Mouse (Mus musculus) A20 (cell line): ENCODE measurements around the gene Scai.

Experiments used
- DNase-seq: peaks from one replicate; pipeline ENCODE4 v3.0.0-alpha.2; 2011; ENCODE audit warnings: low read depth, low spot score

Gene Scai

GRCm38 (mm10) chr2:39190561-39191056, at the start of gene Scai:
TSS of gene Scai (minus strand) at chr2:39190734.
- DNase-seq: peak; percentile 98

- DNase-seq: no peak
These were observed 36.2 kb upstream of the Scai start for GRCm38 (mm10) chr2:39226731-39227130.

DNA sequence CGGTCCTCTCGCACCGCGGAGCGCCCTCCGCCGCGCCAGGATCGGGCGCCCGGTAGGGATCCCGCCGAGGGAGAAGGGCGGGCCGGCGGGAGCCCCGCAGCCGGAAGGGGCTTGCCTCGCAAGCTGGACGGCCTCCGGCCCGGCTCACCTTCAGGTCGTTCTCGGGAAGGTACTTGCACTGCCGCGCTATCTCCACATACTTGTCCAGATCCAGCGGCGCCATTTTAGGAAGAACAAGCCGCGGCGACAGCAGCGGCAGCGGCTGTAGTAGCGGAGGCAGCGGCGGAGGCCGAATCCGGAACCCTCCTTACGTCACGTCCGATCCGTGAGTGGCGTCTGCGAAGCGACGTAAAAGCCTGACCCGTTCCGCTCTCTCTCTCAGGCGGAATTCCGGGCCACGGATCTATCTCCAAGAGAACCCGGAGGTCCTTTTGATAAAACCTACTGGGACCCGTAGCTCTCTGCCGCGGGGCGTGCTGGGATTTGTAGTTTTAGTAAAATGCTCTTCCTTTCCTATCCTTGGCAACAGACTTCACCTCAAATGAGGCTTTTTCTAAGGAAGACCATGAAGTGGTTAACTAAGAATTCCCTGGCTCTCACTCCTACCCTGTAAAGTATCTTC, 35.6 kb upstream of the Scai start, which contains the start of gene Ppp6c:
Gene Ppp6c (minus strand): TSS at position 433 of the 622 bp plus-strand sequence.
- DNase-seq: peak; percentile 97

DNA sequence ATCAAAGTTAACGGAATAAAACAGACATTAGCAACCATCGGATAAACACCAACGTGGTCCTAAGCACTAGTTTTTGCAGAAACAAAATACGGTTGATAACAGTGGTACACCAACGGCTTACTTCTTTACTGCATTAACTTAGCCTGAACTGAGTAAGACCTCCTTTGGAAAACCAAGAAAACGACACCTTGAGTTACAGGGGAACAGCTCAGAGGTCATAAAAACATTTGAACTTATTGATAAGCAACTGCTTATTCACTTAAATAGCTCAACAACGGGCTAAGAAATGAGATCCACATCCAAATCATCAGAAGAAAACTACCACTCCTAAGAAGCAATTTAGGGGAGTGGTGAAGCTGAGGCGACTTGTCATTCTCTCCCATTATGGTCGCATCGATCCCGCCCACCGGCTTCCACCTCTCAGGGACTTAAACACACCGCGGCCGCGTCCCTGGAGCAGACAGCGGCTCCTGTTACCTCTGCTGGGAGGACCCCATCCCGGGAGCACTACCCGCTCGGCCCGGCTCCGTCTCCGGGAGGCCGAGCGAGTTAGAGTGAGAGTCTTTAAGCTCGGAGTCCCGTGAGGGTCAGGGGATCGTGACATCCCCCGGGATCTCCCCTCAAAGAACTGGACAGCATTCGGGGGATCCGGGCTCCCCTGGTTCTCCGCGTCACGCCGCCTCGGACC, 34.9 kb upstream of the Scai start:
- DNase-seq: peak; percentile 50

DNA sequence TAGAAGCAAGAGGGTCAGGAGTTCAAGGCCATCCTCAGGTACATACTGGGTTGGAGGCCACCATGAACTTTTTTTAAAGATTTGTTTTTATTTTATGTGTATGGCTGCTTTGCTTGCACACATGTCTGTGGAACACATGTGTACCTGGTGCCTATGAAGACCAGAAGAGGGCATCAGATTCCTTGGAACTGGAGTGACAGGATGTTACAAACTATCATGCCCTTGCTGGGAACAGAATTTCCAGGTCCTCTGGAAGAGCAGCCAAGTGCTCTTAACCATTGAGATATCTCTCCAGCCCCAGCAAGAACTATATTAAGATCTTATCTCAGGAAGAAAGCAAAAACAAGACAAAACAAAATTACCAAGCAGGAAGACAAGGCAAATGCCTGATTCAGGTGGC, 34.1 kb upstream of the Scai start:
- DNase-seq: peak; percentile 40

- no peak for DNase-seq
These were observed 29.5 kb upstream of the Scai start for GRCm38 (mm10) chr2:39220010-39220409.

GRCm38 (mm10) chr2:39219034-39219433, 28.5 kb upstream of the Scai start:
- no peak for DNase-seq

GRCm38 (mm10) chr2:39217150-39217549, 26.6 kb upstream of the Scai start:
- no peak for DNase-seq

- DNase-seq: no peak
These were observed 20.2 kb upstream of the Scai start for GRCm38 (mm10) chr2:39210738-39211137.

- no peak for DNase-seq
These were observed 12.8 kb upstream of the Scai start for GRCm38 (mm10) chr2:39203359-39203758.

GRCm38 (mm10) chr2:39194809-39195208, 4.3 kb upstream of the Scai start:
- no peak for DNase-seq

DNA sequence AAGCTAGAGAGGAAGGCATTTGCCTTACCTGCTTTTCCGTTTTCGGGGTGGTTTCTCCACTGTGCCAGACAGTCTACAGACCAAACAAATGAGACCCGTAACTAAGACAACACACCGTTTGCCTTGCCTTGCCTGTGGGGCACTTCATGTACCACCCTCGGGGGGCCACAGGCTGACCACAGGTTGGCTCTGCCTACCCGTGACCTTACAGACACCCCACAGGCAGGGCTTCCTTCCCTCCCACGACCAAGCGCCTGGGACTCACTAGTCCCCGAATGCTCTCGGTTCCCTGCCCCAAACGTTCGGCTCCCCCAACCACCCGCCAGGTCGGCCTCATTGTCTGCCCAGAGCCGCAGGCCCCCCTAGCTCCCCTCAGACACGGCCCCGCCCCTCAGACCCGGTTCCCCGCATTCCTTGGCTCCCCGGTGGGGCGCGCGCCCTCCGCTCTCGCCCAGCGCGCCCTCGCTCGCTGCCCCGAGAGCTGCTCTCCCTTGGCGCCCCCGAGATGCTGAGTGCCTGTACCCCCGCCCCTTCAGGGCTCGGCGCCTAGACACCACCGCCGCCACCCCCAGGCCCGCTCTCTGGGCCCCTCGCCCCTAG, 473 bp downstream of the Scai start:
- peak; percentile 75 for DNase-seq

DNA sequence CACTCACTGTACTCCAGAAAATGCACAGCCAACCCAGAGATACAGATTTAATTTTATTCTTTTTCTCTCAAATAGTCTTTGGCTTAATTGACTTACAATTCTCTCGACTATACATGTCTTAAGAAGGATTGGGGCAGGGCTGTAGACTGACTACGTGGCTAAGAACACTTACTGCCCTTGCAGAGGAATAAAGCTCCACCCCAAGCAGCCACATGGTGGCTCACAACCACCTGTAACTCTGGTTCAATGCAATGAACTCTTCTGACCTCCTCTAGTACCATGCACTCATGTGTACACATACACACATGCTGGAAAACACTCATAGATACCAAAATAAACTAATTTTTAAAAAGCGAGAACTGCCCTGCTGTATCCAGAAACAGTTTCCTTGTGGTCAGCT, 4.6 kb downstream of the Scai start:
- peak; percentile 47 for DNase-seq

DNA sequence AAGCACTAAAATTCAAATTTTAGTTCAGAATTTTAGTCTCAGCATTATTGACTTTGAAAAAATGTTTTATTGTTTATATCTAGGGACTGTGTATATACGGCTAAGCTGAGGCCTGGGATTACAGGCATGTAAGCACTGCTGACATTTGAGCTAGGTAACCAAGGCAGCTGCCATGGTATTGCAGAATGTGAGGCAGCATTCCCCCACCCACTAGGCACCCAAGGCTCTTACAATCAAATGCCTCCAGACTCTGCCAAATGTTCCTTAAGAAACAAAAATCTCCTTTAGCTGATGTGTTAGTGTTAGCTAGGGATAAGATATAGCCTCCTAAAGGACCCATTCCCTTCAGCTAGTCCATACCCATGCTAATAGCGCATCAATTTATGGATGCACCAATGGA, 6.9 kb downstream of the Scai start:
- no peak for DNase-seq

- DNase-seq: no peak
These were observed 29.5 kb downstream of the Scai start for GRCm38 (mm10) chr2:39160996-39161395.

DNA sequence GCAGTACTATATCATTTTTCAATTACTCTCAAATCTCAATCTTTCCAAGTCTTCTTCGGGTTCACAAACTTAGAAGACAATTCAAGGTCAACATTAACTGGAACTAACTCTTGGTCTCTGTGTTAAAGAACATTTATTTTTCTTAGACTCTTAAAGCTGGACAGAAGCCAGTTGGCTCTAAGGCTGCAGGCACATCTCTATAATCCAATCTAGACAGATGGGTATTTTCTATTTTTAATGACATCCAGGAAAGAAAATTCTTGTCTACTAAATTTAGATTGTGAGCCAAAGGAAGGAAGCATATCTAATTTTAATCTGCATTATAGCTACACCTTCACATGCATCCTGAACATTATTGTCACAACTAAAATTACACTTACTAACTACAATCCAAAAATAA, 32.6 kb downstream of the Scai start:
- no peak for DNase-seq

DNA sequence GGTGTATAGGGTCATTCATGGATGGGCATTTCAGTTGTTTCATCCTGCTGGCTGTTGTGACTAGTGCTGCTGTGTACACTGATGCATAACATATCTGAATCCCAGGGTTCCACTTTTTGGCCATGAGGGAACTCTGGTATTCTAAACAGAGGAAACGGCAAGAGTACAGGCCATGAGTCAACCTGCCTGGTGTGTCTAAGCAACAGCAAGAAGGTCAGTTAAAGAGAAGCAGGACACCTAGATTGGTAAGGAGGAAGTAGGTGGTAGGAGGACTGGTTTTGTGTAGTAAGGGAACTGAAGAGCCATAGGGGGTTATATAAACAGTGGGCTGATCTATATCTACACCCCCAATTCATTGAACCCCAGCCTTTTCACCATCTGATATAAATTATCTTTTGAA, 33.7 kb downstream of the Scai start:
- DNase-seq: peak; percentile 31

DNA sequence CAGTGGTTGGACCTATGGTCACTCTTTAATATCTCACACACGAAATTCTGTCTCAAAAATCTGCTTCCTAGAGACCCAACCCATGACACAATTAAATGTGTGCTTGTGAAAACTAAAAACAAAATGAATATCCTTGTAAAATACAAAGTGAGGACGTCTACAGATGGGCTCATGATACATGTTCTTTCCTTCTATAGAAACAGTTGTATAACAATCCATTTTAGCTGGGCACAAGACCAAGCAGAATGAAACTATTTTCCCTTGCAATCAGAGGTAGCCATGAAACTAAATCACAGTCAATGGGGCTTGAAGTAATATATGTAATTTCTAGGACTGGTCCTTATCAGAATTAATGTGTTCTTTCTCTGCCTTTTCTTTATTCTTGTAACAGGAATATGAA, 39.6 kb downstream of the Scai start:
- DNase-seq: no peak

GRCm38 (mm10) chr2:39148075-39148474, 42.5 kb downstream of the Scai start:
- DNase-seq: peak; percentile 57

DNA sequence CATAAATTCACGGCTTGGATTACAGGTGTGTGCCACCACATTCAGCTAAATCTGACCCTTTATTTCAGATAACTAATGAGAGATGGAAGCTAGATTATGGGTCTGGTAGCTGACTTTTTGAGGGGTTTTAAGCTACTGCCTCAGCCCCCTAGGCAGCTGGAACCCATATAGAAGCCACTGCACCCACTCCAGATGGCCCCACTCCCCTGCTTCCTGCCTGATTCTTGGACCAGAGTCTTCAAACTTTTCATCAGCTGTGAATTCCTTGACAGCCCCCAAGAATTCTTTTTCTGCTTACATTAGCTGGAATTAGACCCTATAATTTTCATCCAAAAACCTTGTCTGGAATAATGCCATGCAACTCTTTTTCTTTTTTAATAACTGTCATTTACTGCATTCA, 44.1 kb downstream of the Scai start:
- DNase-seq: no peak

DNA sequence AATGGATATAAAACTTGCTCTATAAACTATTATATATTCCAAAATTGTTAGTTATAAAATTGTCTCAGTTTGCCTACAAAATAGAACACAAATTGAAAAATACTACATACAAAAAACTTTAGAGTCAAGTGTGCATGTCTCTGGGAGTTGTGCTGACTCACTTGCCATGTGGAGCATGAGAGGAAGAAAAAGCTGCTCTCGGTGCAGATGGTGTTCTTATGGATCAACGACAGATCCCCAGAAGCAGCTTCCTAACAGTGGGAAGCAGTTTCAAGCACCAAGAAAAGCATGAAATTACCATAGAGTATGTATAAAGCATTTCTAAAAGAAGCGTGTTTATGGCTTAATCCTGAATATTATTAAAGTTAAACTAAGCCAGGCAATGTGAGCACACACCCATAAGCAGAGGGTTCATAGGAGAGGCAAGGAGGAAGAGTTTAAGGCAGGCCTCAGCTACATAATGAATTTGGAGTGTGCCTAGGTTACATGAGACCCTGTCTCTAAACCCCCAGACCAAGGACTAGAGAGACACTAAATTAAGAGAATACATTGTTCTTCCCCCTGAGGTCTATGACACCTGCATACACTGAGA, 48.1 kb downstream of the Scai start:
- no peak for DNase-seq
